Mouse (Mus musculus) neural tube, embryonic 11.5 days (tissue): ENCODE data around the gene Ipp. TPM values are rescaled to one million over a fixed set of nuclear protein-coding genes. Genes with fewer than 3 reads are reported as not detected.

Experiments
- ATAC-seq: fragments of 200-750 bp; cut with Nextera tagmentation; 2 replicates; pipeline ENCODE4 v1.8.0; 2017; ENCODE audit warnings: moderate number of reproducible peaks, mild to moderate bottlenecking, moderate TSS enrichment, moderate library complexity; ENCODE audit not compliant: insufficient read depth, low FRiP score, low TSS enrichment
- DNase-seq: peaks from one replicate; pipeline ENCODE4 v3.0.0-alpha.2; 2015; ENCODE audit warnings: low spot score
- H3K27ac ChIP-seq: fragments of 300-500 bp; sonication (generic); 2 replicates; pipeline ENCODE4 v1.5.1; 2014; ENCODE audit warnings: low read depth, mild to moderate bottlenecking, low read length
- H3K27me3 ChIP-seq: fragments of 300-500 bp; sonication (generic); 2 replicates; pipeline ENCODE4 v1.6.1; 2014; ENCODE audit warnings: mild to moderate bottlenecking, low read length, mixed read lengths; ENCODE audit not compliant: control insufficient read depth, insufficient read depth
- H3K36me3 ChIP-seq: fragments of 300-500 bp; sonication (generic); 2 replicates; pipeline ENCODE4 v1.6.1; 2014; ENCODE audit warnings: mild to moderate bottlenecking, low read length, moderate library complexity, mixed read lengths; ENCODE audit not compliant: control insufficient read depth, insufficient read depth
- H3K4me1 ChIP-seq: fragments of 300-500 bp; sonication (generic); 2 replicates; pipeline ENCODE4 v1.6.1; 2014; ENCODE audit warnings: low read length, mixed read lengths; ENCODE audit not compliant: control insufficient read depth, insufficient read depth
- H3K4me2 ChIP-seq: fragments of 300-500 bp; sonication (generic); 2 replicates; pipeline ENCODE4 v1.6.1; 2014; ENCODE audit warnings: low read depth, mild to moderate bottlenecking, moderate library complexity
- H3K4me3 ChIP-seq: fragments of 300-500 bp; sonication (generic); 2 replicates; pipeline ENCODE4 v1.5.1; 2014; ENCODE audit warnings: low read depth, low read length
- H3K9ac ChIP-seq: fragments of 300-500 bp; sonication (generic); 2 replicates; pipeline ENCODE4 v1.6.1; 2014; ENCODE audit warnings: mild to moderate bottlenecking, low read length
- H3K9me3 ChIP-seq: fragments of 300-500 bp; sonication (generic); 2 replicates; pipeline ENCODE4 v1.6.1; 2016; ENCODE audit warnings: low read length; ENCODE audit not compliant: control insufficient read depth
- WGBS: fragments of 180-500 bp; shearing (Covaris S2); extraction: QIAGEN DNeasy Blood & Tissue Kit; methylation state at CpG from one replicate; pipeline ENCODE4 v1.1.7; 2014; 5-methylcytosine and 5-hydroxymethylcytosine counted together
- polyA plus RNA-seq: library from polyadenylated mRNA; unstranded; fragments of >200 nt; fragmentation: Nextera tagmentation; extraction: Ambion mirVana; gene quantifications from 2 replicates; pipeline ENCODE4 v1.2.1, GENCODE M21; 2014

Gene Ipp
- polyA plus RNA-seq, 1 experiment from 2014 or later = 4.7 TPM

DNA sequence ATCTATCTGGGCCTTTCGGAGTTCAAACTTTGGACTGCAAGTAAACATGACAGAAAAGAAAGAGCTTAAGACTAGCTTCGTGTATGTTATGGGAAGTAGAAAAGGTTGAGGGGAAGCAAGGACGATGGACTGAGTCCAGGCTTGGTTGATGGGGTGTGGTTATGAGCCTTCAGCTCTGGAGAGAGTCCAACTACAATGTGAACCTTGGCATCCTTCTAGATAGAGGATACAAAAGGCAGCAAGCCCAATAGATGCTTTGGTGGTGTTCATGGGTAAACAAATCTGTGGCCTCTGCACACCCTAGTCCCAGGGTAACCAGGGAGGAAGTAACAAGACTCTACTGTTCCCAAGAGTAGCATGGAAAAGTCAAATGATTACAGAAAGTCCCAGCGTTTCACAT lies 14.9 kb upstream of the Ipp start:
- H3K4me1 ChIP-seq = no peaks in the 10 kb centered on the region
- no peaks in the 10 kb centered on the region for H3K27me3 ChIP-seq
- H3K9ac ChIP-seq = no peak overlapping the region
- no peaks in the 10 kb centered on the region for H3K9me3 ChIP-seq
- H3K4me2 ChIP-seq = no peak overlapping the region
- H3K4me3 ChIP-seq = no peak overlapping the region
- WGBS = 87% methylated on average over 4 of the region's 4 CpGs
- no peaks in the 10 kb centered on the region for H3K36me3 ChIP-seq
- no peak overlapping the region for H3K27ac ChIP-seq
- DNase-seq (no peak), ATAC-seq (no peak)

DNA sequence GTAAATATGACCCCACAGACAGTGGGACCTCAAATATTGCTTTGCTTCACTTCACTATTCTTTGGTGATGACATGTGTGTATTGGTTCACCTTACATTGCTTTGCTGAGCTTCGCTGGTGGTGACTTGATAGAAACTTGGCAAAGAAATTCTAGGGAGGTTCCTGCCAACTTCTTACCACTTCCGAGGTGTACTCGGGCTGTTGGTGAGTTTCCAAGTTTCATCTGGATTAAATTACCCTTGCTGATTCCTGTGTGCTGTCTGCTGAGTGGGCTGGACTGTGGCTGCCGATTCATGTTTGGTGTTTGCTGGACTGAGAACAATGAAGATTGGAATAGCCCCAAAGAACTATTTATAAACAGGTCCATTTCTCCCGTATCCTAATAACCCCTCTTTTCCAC lies 13.7 kb upstream of the Ipp start:
- Histone ChIP-seq H3K4me2 (no peak overlapping the region), H3K9me3 (no peaks in the 10 kb centered on the region), H3K4me3 (no peak overlapping the region), H3K9ac (no peak overlapping the region), H3K4me1 (no peaks in the 10 kb centered on the region), H3K27ac (no peak overlapping the region), H3K27me3 (no peaks in the 10 kb centered on the region), H3K36me3 (no peaks in the 10 kb centered on the region)
- 87% methylated on average over 5 of the region's 5 CpGs for WGBS
- ATAC-seq = no peak
- no peak for DNase-seq

DNA sequence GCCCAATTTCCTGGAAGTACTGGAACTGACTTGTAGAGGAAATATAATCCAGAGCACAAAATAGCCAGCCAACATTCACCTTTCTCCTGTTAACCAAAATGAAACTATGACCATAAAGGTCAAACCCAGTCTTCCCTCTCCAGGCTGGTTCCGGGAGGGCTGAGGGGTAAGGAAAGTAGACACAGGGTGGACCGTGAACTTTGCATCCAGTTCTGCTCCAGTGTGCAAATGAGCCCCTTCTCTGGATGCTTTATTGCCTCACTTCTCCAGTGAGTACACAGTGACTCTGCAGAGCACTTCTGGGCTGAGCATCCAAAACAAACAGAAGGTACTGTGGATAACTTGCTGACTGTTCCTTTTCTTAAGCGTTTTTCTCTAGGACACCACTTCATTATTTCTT lies 7.4 kb upstream of the Ipp start:
- no peak overlapping the region for H3K9ac ChIP-seq
- H3K27me3 ChIP-seq = no peaks in the 10 kb centered on the region

DNA sequence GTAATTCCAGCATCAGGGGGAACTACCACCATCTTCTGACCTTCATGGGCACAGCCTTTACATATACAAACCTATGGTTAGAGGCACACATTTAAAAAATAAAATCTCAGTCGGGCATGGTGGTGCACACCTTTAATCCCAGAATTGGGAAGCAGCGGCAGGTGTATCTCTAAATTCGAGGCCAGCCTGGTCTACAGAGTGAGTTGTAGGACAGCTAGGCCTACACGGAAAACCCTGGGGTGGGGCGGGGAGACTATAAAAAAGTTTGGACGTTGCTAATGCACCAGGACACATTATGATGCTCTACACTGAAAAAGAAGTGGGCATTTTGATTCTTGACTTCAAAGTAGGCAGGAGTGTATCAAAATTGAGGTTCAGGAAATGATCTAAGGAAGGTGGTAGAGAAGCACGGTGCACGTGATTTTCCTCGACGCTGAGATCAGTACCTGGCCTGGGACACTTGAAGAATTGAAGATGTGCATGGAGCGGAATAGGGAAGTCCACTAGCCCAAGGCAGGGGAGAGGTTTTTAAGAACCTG lies 394 bp upstream of the Ipp start:
- 26% methylated on average over 11 of the region's 11 CpGs for WGBS
- Histone ChIP-seq H3K27ac (no peak overlapping the region), H3K36me3 (no peaks in the 10 kb centered on the region), H3K9ac (peak overlapping the region; percentile 77), H3K27me3 (no peaks in the 10 kb centered on the region), H3K4me1 (peaks cover 5% of the 10 kb centered on the region; the same call in 1 of the 2 replicates), H3K4me2 (peak overlapping the region; percentile 57), H3K9me3 (no peaks in the 10 kb centered on the region), H3K4me3 (peak overlapping the region; percentile 60)
- DNase-seq (no peak), ATAC-seq (no peak; the same call in 1 of the 2 replicates)

More for the DNA sequence above, 7.4 kb upstream of the Ipp start:
- Histone ChIP-seq H3K27ac (no peak overlapping the region), H3K4me1 (no peaks in the 10 kb centered on the region), H3K4me3 (no peak overlapping the region), H3K36me3 (no peaks in the 10 kb centered on the region), H3K9me3 (no peaks in the 10 kb centered on the region), H3K4me2 (no peak overlapping the region)
- ATAC-seq (no peak), DNase-seq (no peak)
- 82% methylated on average over 3 of the region's 3 CpGs for WGBS

DNA sequence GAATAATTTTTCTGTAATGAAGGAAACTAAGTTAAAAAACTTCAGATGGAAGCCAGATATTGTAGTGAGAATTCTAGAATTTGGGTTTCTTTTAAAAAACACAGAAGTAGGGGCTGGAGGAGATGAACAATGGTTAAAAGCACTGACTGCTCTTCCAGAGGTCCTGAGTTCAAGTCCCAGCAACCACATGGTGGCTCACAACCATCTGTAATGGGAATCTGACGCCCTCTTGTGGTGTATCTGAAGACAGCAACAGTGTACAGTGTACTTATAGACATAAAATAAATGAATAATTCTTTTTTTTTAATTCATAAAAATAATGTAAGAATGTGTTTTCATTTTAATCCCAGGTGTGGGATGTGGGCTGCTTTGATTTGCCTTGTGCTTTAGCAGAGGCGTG lies 23.8 kb downstream of the Ipp start:
- ATAC-seq = no peak
- no peaks in the 10 kb centered on the region for H3K4me1 ChIP-seq
- WGBS = 60% methylated on average over 2 of the region's 2 CpGs

DNA sequence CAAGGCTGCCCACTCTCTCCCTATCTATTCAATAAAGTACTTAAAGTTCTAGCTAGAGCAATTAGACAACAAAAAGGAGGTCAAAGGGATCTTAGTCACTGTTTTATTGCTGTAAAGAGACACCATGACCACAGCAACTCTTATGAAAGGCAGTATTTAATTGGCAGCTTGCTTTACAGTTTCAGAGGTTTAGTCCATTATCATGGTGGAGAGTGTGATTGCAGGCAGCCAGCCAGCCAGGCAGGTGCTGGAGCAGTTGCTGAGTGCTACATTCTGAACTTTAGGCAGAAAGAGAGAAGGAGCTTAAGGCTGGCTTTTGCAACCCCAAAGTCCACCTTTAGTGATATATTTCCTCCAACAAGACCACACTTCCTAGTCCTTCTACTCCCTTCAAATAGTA lies 29.0 kb downstream of the Ipp start:
- Histone ChIP-seq H3K9me3 (no peaks in the 10 kb centered on the region), H3K9ac (no peak overlapping the region), H3K27me3 (no peaks in the 10 kb centered on the region), H3K4me3 (no peak overlapping the region), H3K36me3 (no peaks in the 10 kb centered on the region), H3K4me2 (no peak overlapping the region), H3K27ac (no peak overlapping the region), H3K4me1 (no peaks in the 10 kb centered on the region)
- DNase-seq (no peak), ATAC-seq (no peak)

More for the DNA sequence above, 23.8 kb downstream of the Ipp start:
- H3K36me3 ChIP-seq = no peaks in the 10 kb centered on the region
- H3K27me3 ChIP-seq = no peaks in the 10 kb centered on the region
- H3K9me3 ChIP-seq = no peaks in the 10 kb centered on the region
- no peak for DNase-seq
- no peak overlapping the region for H3K4me2 ChIP-seq
- no peak overlapping the region for H3K4me3 ChIP-seq
- no peak overlapping the region for H3K27ac ChIP-seq
- H3K9ac ChIP-seq = no peak overlapping the region

DNA sequence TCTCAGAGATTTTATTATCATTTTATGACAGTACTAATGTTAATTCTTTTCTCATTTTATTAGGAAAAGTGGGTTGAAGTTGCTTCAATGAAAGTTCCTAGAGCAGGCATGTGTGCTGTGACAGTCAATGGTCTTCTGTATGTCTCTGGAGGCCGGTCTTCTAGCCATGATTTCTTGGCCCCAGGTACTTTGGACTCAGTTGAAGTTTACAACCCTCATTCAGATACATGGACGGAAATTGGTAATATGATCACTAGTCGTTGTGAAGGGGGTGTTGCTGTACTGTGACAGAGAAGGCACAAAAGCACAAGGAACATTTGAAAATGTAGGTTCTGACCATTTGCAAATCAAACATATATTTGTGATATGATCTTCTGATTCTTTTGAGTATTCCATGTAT lies 30.4 kb downstream of the Ipp start:
- no peak for ATAC-seq
- WGBS = 83% methylated on average over 3 of the region's 3 CpGs

DNA sequence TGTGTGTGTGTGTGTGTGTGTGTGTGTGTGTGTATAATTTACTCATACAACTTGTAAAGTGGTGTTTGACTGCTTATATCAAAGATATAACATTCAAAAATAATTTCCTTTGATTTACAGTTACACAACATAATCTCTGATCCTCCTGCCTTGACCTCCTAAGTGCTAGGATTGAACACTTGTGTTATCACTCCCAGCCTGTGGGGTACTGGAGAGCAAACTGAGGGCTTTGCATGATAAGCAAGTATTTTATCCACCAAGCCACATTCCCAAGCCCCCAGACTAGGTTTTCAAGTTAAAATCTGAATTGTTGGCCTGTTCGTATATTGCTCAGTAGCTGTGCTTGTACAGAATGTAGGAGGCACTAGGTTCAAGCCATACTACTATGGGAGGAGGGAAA lies 43.1 kb downstream of the Ipp start:
- no peak overlapping the region for H3K9ac ChIP-seq
- H3K27ac ChIP-seq = no peak overlapping the region
- no peaks in the 10 kb centered on the region for H3K9me3 ChIP-seq
- H3K36me3 ChIP-seq = peaks cover 2% of the 10 kb centered on the region
- ATAC-seq (no peak), DNase-seq (no peak)
- H3K27me3 ChIP-seq = no peaks in the 10 kb centered on the region
- H3K4me2 ChIP-seq = no peak overlapping the region
- no peak overlapping the region for H3K4me3 ChIP-seq
- WGBS = 84% methylated on average over 1 of the region's 1 CpGs
- no peaks in the 10 kb centered on the region for H3K4me1 ChIP-seq

More for the DNA sequence above, 30.4 kb downstream of the Ipp start:
- no peaks in the 10 kb centered on the region for H3K27me3 ChIP-seq
- H3K36me3 ChIP-seq = no peaks in the 10 kb centered on the region
- H3K9me3 ChIP-seq = no peaks in the 10 kb centered on the region
- H3K4me1 ChIP-seq = no peaks in the 10 kb centered on the region
- no peak overlapping the region for H3K27ac ChIP-seq
- H3K4me3 ChIP-seq = no peak overlapping the region
- H3K4me2 ChIP-seq = no peak overlapping the region
- DNase-seq = no peak
- no peak overlapping the region for H3K9ac ChIP-seq

DNA sequence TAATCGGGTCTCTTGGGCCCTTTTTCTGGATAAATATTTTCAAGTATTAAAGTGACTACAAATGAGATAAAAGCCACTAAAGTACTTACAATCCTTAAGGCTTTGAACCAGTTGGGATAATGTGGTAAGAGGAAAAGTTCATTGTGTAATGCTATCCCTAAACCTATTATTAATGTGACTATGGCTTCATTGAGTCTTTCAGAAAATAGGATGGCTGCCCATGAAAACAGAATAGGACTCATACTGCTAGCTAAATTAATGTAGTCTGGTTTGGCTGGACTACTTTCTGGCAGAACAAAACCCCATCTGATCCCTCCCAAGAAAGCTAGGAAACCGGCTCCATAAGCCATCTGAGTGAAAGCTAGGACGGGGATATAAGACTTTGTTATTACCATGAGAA lies 45.7 kb downstream of the Ipp start:
- H3K4me3 ChIP-seq = no peak overlapping the region
- H3K9ac ChIP-seq = no peak overlapping the region
- H3K4me1 ChIP-seq = no peaks in the 10 kb centered on the region
- DNase-seq (no peak), ATAC-seq (no peak)
- H3K27ac ChIP-seq = no peak overlapping the region
- WGBS = 93% methylated on average over 3 of the region's 3 CpGs
- H3K9me3 ChIP-seq = no peaks in the 10 kb centered on the region
- H3K27me3 ChIP-seq = no peaks in the 10 kb centered on the region
- peaks cover 2% of the 10 kb centered on the region for H3K36me3 ChIP-seq
- H3K4me2 ChIP-seq = no peak overlapping the region
